Mouse (Mus musculus) hindbrain, embryonic 10.5 days (tissue): ENCODE data around the gene Ptchd1. TPM values are rescaled to one million over a fixed set of nuclear protein-coding genes. Genes with fewer than 3 reads are reported as not detected.

Experiments
- DNase-seq: peaks from one replicate; pipeline ENCODE4 v3.0.0-alpha.2; 2017; ENCODE audit warnings: low spot score
- H3K27ac ChIP-seq: fragments of 300-500 bp; sonication (generic); 2 replicates; pipeline ENCODE4 v1.5.1; 2016; ENCODE audit warnings: mild to moderate bottlenecking, moderate library complexity
- H3K27me3 ChIP-seq: fragments of 300-500 bp; sonication (generic); 2 replicates; pipeline ENCODE4 v1.6.1; 2016; ENCODE audit warnings: mild to moderate bottlenecking; ENCODE audit not compliant: poor library complexity, insufficient read depth, severe bottlenecking
- H3K36me3 ChIP-seq: fragments of 300-500 bp; sonication (generic); 2 replicates; pipeline ENCODE4 v1.6.1; 2016; ENCODE audit warnings: mild to moderate bottlenecking, moderate library complexity
- H3K4me1 ChIP-seq: fragments of 300-500 bp; sonication (generic); replicated peaks from 2 replicates; pipeline ENCODE4 v1.6.1; 2016; ENCODE audit warnings: mild to moderate bottlenecking
- H3K4me3 ChIP-seq: fragments of 300-500 bp; sonication (generic); 2 replicates; pipeline ENCODE4 v1.5.1; 2016; ENCODE audit warnings: mild to moderate bottlenecking, moderate library complexity
- H3K9me3 ChIP-seq: fragments of 300-500 bp; sonication (generic); 2 replicates; pipeline ENCODE4 v1.6.1; 2016; ENCODE audit warnings: mild to moderate bottlenecking, moderate library complexity
- WGBS: fragments of 180-500 bp; shearing (Covaris S2); methylation state at CpG from one replicate; pipeline ENCODE4 v1.1.7; 2016; 5-methylcytosine and 5-hydroxymethylcytosine counted together
- polyA plus RNA-seq: library from polyadenylated mRNA; unstranded; fragments of >200 nt; fragmentation: Nextera tagmentation; extraction: Ambion mirVana; gene quantifications from 2 replicates; pipeline ENCODE4 v1.2.1, GENCODE M21; 2016

Ptchd1 gene
- 0.22 and 0.59 TPM in 2 replicates for polyA plus RNA-seq

DNA sequence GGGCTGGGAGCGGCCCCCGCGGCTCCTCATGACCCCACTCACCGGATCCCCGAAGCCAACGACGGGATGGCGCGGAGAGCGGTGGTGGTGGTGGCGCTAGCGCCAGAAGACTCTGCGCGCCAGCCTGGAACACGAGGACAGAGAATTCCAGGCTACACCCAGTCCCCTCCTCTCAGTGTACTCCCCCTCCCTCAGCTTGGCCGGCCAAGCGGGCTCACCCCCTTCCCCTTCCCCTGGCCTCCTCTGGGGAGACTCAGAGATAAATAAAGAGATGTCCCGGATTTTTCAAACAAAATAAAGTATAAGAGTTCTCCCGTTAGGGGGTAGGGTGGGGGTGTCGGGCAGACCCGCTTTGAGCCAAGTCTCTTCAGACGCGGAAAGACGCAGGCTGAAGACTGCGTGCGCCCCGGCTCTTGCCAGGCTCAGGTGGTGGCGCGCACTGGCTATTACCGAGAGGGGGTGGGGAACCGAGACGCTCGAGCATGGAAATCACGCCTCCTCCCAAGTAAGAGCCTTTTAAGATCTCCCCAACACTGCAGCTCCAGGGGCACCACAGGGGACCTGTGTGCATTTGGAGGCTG, at the start of gene Ptchd1:
TSS of gene Ptchd1 (minus strand) at position 114 of the 581 bp plus-strand sequence.
- 15% methylated on average over 34 of the region's 34 CpGs for WGBS
- Histone ChIP-seq H3K4me1 (peaks cover 11% of the 10 kb centered on the region; the same call in 1 of the 2 replicates), H3K27me3 (peaks cover 61% of the 10 kb centered on the region), H3K4me3 (peak within 1 kb of the TSS; percentile 59), H3K9me3 (0 out of 2 replicates have a peak, but pooled peaks cover 4% of the 10 kb centered on the region), H3K27ac (peak within 1 kb of the TSS; percentile 62; the same call in 1 of the 2 replicates), H3K36me3 (no peaks in the 10 kb centered on the region)
- DNase-seq, result peak; percentile 31

DNA sequence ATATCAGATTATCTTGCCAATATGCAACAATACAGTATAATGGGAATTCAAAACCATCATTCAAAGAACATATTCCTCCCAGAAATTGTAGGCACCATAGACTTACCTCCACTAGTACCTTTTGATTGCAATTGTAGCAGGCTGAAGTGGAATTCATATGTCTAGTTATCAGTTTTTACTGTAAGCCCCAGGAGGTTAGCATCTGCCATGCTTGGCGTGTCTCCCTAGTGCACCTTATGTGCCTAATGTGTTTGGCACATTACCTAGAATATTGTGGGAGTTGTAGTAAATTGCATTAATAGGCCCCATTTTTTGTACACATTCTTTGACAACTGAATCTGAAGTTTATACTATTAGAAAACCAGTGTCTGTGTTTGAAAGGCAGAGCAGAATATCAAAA, 34.4 kb upstream of the Ptchd1 start:
- Histone ChIP-seq H3K4me1 (no peaks in the 10 kb centered on the region), H3K27me3 (no peaks in the 10 kb centered on the region), H3K9me3 (no peaks in the 10 kb centered on the region), H3K27ac (no peak overlapping the region), H3K4me3 (no peak overlapping the region), H3K36me3 (no peaks in the 10 kb centered on the region)
- no peak for DNase-seq
- 84% methylated on average over 1 of the region's 1 CpGs for WGBS

DNA sequence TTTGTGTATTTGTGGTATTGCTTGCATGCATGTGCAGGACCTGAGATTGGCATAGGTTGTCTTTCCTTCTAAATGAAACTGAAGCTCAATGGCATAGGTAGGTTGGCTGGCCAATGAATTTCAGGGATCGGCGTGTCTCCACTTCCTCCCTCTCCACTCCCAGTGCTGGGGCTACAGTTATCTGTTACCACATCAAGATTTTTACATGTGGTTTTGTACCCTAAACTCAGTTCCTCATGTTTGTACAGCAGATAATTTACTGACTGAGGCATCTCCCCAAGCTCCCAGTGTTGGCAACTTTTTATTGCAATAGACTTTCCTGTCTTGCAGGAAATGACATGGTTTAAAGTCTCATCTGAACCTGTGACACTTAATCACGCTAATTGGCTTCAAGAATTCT, 22.4 kb upstream of the Ptchd1 start:
- H3K36me3 ChIP-seq, result no peaks in the 10 kb centered on the region
- H3K9me3 ChIP-seq, result no peaks in the 10 kb centered on the region
- WGBS, result 88% methylated on average over 3 of the region's 3 CpGs
- DNase-seq, result no peak
- H3K4me3 ChIP-seq, result no peak overlapping the region
- no peaks in the 10 kb centered on the region for H3K4me1 ChIP-seq
- H3K27ac ChIP-seq, result no peak overlapping the region
- H3K27me3 ChIP-seq, result no peaks in the 10 kb centered on the region

DNA sequence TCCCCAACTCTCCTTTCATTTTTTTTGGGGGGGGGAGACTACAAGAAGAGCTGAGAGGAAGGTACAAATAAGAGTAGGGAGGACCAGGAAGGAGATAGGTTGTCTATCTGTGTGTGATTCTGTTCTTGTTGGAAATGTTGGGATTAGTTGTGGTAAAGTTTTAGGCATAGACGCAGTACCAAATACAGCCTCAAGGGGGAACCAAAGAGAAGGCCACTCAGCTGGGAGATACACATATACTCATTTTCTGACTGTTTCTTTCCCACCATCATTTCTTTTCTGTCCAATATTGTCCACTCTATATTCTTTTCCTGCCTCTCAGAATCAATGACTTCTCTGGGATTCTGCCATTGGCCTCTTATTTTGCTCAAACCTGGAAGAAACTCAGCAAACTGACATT, 20.4 kb upstream of the Ptchd1 start:
- DNase-seq, result peak; percentile 3
- H3K4me1 ChIP-seq, result no peaks in the 10 kb centered on the region
- H3K4me3 ChIP-seq, result no peak overlapping the region
- no peaks in the 10 kb centered on the region for H3K9me3 ChIP-seq
- no peak overlapping the region for H3K27ac ChIP-seq
- no peaks in the 10 kb centered on the region for H3K36me3 ChIP-seq
- no peaks in the 10 kb centered on the region for H3K27me3 ChIP-seq
- 11% methylated on average over 1 of the region's 1 CpGs for WGBS

DNA sequence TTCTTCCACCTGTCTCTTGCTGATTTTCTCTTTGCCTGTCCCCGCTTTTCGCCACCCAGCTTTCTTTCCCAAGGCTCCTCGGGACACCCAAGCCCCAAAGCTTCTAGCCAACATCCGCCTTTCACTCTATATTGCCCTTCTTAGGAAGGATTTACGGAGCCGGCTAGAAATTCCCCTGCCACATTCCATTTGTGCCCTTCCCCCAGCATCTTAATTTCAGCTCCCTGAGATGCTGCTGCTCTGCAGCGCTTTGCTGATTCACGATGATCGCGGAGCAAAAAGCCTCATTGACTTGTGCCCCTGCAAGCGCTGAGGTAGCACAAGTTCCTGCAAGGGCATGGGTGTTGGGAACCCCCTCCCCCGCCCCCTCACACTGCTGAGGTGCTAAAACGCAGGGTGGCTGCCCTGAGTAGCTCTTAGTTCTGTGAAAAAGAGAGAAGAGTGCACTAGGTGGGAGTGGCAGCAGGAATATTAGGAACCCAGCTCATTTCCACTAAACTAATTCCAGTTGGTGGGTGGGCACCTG, 2.1 kb upstream of the Ptchd1 start:
- WGBS, result 11% methylated on average over 13 of the region's 13 CpGs
- Histone ChIP-seq H3K4me1 (peaks cover 11% of the 10 kb centered on the region; the same call in 1 of the 2 replicates), H3K9me3 (0 out of 2 replicates have a peak, but pooled peaks cover 4% of the 10 kb centered on the region), H3K4me3 (peak overlapping the region; percentile 6; the same call in 1 of the 2 replicates), H3K27me3 (peaks cover 61% of the 10 kb centered on the region), H3K36me3 (no peaks in the 10 kb centered on the region), H3K27ac (no peak overlapping the region)
- peak; percentile 11 for DNase-seq

DNA sequence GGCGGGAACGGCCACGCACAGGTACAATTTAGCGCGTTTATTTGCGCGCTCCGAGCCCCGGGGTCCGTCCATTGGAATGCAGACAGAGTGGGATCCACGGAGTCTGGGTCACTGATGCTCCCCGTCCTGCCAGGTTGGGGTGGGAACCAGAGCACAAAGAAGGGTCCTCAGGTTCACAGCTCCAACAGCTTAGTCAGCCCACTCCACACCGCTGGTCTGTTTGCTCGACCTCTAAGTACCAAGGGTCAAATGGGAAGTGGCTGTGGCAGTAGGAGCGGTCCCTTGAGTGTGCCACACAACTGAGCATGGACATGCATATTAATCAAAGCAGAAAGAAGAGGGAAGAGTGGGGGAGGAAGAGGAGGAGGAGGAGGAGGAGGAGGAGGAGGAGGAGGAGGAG, 1.3 kb upstream of the Ptchd1 start:
- Histone ChIP-seq H3K27ac (no peak overlapping the region), H3K4me1 (peaks cover 11% of the 10 kb centered on the region; the same call in 1 of the 2 replicates), H3K36me3 (no peaks in the 10 kb centered on the region), H3K4me3 (peak overlapping the region; percentile 59), H3K27me3 (peaks cover 61% of the 10 kb centered on the region), H3K9me3 (0 out of 2 replicates have a peak, but pooled peaks cover 4% of the 10 kb centered on the region)
- no peak for DNase-seq
- WGBS, result 14% methylated on average over 15 of the region's 15 CpGs

DNA sequence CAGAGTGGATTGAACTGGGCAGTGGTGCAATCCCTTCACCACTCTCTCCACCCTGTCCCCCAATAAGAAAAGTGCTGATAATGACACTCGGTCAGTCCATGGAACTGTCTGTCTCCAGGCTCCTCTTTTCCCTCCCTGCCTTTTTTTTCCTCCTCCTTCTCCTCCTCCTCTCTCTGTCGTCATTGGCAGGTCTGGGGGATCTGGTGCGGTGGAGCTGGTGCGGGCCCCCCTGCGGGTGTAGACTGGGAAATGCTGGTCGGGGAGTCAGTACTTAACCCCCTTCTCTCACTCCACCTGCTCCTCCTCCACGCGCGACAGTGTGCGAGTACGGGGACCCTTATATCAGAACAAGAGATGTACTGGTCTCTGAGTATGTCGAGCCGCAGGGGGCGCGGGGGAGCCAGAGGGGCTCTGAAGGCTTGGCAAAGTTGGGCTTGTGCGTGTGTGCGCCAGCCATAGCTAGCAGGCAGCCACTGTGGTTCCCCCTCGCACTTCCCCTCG, 777 bp upstream of the Ptchd1 start, which contains the start of gene Gm15155:
TSS of gene Gm15155 (plus strand) at position 401 of the 501 bp plus-strand sequence.
- WGBS, result 19% methylated on average over 19 of the region's 19 CpGs
- Histone ChIP-seq H3K4me3 (peak within 1 kb of the TSS; percentile 59), H3K27ac (peak within 1 kb of the TSS; percentile 62; the same call in 1 of the 2 replicates), H3K4me1 (peaks cover 11% of the 10 kb centered on the region; the same call in 1 of the 2 replicates), H3K9me3 (0 out of 2 replicates have a peak, but pooled peaks cover 4% of the 10 kb centered on the region), H3K27me3 (peaks cover 61% of the 10 kb centered on the region), H3K36me3 (no peaks in the 10 kb centered on the region)
- peak; percentile 20 for DNase-seq

DNA sequence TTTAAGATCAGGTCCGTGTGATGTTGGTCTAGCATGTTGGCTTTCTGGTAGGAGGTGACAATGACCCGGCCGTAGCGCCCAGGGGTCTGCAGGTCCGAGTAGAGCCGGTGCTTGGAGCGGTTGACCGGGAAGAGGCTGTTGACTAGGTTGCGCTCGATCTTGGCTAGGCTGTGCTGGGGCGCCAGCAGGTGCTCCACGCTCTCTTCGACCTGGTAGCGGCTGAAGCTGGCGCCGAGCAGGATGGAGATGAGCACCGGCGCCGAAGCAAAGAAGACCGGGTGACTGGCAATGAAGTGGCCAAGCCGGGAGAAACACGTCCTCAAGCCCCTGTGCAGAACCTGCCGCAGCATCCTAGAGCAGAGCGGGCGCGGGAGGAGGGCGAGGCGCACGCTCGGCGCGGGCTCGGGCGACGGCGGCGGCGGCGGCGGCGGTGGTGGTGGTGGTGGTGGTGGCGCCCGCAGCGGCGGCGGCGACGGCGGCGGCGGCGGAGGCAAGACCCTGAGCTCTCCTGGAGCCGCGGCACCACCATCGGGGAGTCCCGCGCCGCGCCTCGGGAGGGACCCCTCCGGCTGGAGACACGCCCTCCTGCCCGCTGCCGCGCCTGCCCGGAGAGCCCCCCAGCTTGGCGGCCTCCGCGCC, 534 bp downstream of the Ptchd1 start:
- peak overlapping the region; percentile 59 for H3K4me3 ChIP-seq
- no peaks in the 10 kb centered on the region for H3K36me3 ChIP-seq
- H3K4me1 ChIP-seq, result peaks cover 11% of the 10 kb centered on the region; the same call in 1 of the 2 replicates
- peak overlapping the region; percentile 62; the same call in 1 of the 2 replicates for H3K27ac ChIP-seq
- H3K27me3 ChIP-seq, result peaks cover 61% of the 10 kb centered on the region
- 29% methylated on average over 66 of the region's 69 CpGs for WGBS
- peak; percentile 25 for DNase-seq
- H3K9me3 ChIP-seq, result 0 out of 2 replicates have a peak, but pooled peaks cover 4% of the 10 kb centered on the region

DNA sequence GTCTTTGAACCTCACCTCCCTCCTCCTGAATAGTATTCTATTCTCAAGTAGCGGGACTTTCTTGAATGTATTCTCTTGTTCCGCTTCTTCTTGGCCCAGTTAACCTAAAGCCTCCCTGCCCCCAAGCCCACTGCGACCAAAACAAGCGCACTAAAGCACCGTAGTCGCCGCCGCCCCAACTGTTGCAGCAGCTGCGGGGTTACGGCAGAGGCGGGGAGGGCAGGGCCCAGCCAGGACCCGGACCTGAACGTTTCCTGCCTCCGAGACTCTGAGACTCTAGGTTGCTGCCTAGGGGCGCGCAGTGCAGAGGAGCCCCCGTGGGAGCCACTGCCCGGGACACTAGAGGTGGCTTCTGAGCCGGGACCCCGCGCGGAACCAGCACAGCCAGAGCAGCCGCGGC, 1.1 kb downstream of the Ptchd1 start:
- no peaks in the 10 kb centered on the region for H3K36me3 ChIP-seq
- peaks cover 61% of the 10 kb centered on the region for H3K27me3 ChIP-seq
- WGBS, result 12% methylated on average over 24 of the region's 24 CpGs
- peaks cover 11% of the 10 kb centered on the region; the same call in 1 of the 2 replicates for H3K4me1 ChIP-seq
- H3K27ac ChIP-seq, result no peak overlapping the region
- H3K4me3 ChIP-seq, result peak overlapping the region; percentile 59
- H3K9me3 ChIP-seq, result 0 out of 2 replicates have a peak, but pooled peaks cover 4% of the 10 kb centered on the region
- no peak for DNase-seq

DNA sequence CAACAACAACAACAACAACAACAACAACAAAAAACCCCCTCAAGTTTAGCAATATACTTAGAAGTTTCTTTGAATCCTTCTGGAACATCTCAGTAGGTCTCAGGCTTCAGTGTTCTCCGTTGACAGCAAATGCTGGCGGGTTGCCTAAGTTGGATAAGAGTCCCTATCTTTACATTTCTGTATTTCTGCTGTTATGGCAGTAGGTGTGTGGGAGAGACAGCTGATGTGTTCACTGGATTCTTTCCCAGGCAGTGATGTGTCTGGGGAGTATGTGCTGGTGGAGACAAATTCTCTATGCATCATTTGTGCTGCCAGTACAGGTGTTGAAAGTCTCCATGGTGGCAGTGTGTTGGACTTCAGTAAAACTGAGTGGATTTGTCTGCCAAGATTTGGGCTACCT, 22.4 kb downstream of the Ptchd1 start:
- Histone ChIP-seq H3K9me3 (no peaks in the 10 kb centered on the region), H3K27me3 (no peaks in the 10 kb centered on the region), H3K27ac (no peak overlapping the region), H3K36me3 (no peaks in the 10 kb centered on the region), H3K4me3 (no peak overlapping the region), H3K4me1 (no peaks in the 10 kb centered on the region)
- WGBS, result 85% methylated on average over 2 of the region's 2 CpGs
- no peak for DNase-seq

DNA sequence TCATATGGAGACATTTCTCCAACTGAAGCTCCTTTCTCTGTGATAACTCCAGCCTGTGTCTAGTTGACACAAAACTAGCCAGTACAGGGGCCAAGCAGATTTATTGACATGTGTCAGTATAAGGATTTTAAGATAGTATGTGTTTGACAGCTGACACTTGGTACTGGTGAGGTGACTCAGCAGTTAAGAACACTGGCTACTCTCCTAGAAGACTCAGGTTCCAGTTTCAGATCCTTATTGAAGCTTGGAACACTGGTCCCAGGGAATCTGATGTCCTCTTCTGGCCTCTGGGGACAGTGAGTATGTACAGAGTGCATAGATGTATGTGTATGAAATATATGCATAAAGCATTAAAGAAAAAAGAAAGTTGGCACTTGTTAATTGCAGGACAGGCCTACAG, 27.2 kb downstream of the Ptchd1 start:
- Histone ChIP-seq H3K27me3 (no peaks in the 10 kb centered on the region), H3K27ac (no peak overlapping the region), H3K4me1 (no peaks in the 10 kb centered on the region), H3K36me3 (no peaks in the 10 kb centered on the region), H3K4me3 (no peak overlapping the region), H3K9me3 (no peaks in the 10 kb centered on the region)
- DNase-seq, result no peak

DNA sequence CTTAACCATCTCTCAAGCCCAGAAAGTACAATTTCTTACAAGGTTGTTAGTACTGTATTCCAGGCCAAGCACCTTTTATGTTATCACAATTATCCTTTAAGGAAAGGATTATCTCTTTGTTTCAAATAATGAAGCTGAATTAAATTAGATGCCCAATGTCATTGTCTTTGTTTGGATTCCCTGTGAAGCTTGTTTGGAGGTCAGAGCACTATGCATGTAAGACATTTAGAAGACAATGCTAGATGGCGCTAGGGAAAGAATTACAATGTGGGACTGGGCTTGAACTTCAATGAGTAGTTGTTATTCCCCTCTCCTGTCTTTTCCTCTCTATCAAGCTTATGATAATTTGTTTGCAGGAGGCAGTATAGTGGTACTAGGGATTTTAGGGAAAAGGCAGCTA, 28.9 kb downstream of the Ptchd1 start:
- no peak for DNase-seq
- H3K9me3 ChIP-seq, result no peaks in the 10 kb centered on the region
- 61% methylated on average over 1 of the region's 1 CpGs for WGBS
- H3K4me1 ChIP-seq, result no peaks in the 10 kb centered on the region
- no peaks in the 10 kb centered on the region for H3K27me3 ChIP-seq
- no peak overlapping the region for H3K4me3 ChIP-seq
- H3K27ac ChIP-seq, result no peak overlapping the region
- H3K36me3 ChIP-seq, result no peaks in the 10 kb centered on the region

DNA sequence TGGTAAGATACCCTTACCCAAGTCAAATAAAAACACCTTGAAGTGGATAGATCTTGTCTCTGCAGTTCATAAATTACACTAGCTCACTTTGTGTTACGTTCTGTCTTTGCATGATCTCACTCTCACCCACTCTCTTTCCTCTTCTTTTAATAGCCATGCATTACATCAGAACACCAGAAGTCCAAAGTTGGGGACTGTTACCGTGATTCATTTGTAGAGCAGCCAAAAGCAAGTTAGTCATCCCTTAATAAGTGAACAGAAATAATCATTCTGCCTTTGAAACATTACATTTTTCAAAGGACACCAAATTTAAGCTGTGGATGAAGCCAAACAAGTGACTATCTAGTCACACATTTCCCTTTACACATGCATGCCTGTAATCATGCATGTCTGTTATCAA, 31.1 kb downstream of the Ptchd1 start:
- 88% methylated on average over 2 of the region's 2 CpGs for WGBS

More for the DNA sequence above, 31.1 kb downstream of the Ptchd1 start:
- no peaks in the 10 kb centered on the region for H3K9me3 ChIP-seq
- no peak overlapping the region for H3K27ac ChIP-seq
- H3K4me1 ChIP-seq, result no peaks in the 10 kb centered on the region
- H3K36me3 ChIP-seq, result no peaks in the 10 kb centered on the region
- no peaks in the 10 kb centered on the region for H3K27me3 ChIP-seq
- DNase-seq, result no peak
- H3K4me3 ChIP-seq, result no peak overlapping the region
